Mouse (Mus musculus) E14TG2a.4 (cell line): ENCODE measurements around the gene Gdap1l1.

ENCODE experiments used
- CTCF ChIP-seq: conservative IDR thresholded peaks from 2 replicates; pipeline ENCODE4 v1.5.1; 2014; ENCODE audit warnings: low read length
- NANOG ChIP-seq: IDR thresholded peaks from 2 replicates; pipeline ENCODE4 v1.6.1; 2014; ENCODE audit warnings: borderline replicate concordance, low read length, mixed read lengths
- POU5F1 ChIP-seq: IDR thresholded peaks from 2 replicates; pipeline ENCODE4 v1.6.1; 2014; ENCODE audit warnings: low read length, borderline replicate concordance

- TF ChIP-seq CTCF = no peak
- no peak for TF ChIP-seq NANOG
- TF ChIP-seq POU5F1 = no peak
Observed at GRCm38 (mm10) chr2:163393976-163394375, 44.3 kb upstream of the Gdap1l1 start.
